Mouse (Mus musculus) lung, postnatal 4 days (tissue): ENCODE measurements around the gene Cacng7.
"Not testable (repeated sequence)": the region's sequence is repeated elsewhere in the genome, so short reads cannot be mapped to it uniquely, and the experiment has no call there.

Experiments used
- DNase-seq, 2 experiments: peaks; one replicate each; pipeline ENCODE4 v3.0.0; 2021

The Cacng7 gene

DNA sequence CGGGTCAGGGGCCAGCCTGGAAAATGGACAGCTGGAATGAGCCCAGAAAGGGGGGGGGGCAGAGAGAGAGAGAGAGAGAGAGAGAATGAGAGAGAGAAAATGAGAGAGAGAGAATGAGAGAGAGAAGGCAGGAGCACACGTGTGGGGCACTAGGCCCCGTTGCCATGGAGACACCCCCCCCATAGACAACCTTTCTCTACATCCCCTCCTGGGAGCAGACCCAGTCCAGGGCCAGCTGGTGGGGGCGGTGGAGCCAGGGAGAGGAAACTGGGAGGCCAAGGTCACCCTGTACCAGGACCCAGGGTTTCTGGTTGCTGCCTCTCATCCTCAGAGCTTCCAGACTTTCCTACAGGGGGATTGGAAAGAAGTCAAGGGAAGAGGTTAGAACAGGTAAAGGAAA, 59.1 kb downstream of the Cacng7 start:
- DNase-seq = no peak

DNA sequence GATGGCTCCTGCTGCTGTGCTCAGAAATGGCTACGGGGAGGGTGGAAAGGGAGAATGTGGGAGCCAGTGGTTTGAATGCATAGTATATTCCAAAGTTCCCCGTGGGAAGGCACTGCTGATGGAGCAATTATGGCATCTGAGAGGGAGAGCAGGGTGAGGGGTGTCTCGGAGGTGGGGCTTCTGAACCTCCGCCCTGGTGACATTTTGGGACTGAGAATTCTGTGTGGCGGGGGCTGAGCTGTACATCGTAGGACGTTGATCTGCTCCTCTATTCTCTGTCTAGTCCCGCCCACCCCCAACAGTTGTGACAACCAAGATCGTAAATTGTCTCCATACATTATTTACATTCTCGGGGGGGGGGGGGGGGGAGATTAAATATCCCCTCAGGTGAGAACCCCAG, 64.6 kb downstream of the Cacng7 start:
- no peak for DNase-seq

DNA sequence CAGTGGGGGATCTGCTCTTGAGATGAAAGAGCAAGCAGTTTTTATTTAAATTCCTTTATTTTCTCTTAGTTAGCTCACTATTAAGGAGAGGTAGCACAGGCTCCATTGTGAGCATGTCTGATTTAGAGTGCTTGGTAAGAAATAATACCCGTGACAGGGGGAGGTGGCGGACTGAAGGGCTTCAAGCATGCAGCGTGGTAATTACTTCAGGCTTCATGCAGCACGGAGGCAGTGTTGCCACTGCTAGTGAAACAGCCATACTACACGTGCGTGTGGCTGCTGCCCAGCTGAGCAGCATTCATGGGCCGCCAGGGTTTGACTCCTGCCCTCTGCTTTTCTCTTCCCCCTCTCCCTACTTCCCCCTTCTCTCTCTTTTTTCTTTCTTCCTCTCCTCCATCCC, 65.0 kb downstream of the Cacng7 start:
- DNase-seq = no peak

DNA sequence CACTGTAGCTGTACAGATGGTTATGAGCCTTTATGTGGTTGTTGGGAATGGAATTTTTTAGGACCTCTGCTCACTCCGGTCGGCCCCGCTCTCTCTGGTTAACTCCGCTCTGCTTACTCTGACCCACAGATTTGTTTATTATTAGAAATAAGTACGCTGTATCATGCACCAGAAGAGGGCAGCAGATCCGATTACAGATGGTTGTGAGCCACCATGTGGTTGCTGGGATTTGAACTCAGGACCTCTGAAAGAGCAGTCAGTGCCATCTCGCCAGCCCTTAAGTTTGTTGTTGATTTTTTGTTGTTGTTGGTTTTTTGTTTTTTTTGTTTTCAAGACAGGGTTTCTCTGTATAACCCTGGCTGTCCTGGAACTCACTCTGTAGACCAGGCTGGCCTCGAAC, 65.6 kb downstream of the Cacng7 start:
- not testable (repeated sequence) for DNase-seq

DNA sequence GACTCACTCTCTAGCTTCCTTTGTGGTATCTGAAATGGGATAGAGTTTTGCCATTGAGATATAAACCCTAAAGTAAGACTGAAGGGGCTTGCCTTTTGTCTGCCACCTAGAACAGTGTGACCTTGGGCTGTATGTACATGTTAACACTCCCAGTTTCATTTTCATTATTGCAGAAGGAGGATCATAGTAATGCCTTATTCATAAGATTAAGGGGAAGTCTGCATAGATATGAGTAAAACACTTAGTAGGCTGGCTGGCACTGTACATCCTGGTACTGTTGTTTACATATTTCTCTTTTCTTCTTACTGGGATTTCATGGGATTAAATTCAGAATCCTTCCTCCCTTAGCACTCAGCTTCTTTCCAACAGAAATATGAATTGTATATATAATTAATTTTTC, 67.2 kb downstream of the Cacng7 start:
- DNase-seq = no peak

DNA sequence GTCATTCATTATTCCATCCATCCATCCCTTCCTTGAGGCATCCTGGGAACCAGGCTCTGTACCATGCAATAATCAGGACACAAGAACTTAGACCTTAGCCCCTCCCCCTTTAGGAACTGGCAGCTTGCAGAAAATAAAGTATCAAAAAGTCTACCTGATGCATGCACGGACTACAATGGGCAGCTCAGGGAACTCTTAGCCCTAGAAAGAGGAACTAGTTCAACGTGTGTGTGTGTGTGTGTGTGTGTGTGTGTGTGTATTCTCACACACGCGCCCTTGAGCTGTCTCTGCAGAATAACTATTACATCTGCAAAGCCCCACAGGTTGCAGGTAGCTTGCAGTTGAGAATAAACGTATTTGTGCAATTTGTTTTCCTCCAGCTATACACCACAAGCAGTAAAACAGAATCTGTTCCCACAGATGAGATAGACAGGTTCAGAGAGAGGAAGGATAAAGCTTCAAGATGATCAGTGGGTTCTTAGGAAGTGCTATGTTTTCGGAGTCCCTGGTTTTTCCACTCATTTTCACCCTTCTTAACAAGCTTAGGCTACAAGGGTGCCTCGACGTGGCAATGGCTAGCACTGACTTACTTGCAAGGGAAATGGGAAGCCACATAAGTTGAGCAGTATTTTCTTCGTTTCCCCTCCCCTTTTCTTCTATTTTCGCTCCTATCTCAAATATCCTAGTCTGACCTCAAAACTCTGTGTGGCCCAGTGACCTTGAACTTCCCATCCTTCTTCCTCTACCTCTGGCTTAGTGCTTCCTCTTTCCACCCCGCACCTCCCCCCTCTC, 77.2 kb downstream of the Cacng7 start:
- no peak for DNase-seq

DNA sequence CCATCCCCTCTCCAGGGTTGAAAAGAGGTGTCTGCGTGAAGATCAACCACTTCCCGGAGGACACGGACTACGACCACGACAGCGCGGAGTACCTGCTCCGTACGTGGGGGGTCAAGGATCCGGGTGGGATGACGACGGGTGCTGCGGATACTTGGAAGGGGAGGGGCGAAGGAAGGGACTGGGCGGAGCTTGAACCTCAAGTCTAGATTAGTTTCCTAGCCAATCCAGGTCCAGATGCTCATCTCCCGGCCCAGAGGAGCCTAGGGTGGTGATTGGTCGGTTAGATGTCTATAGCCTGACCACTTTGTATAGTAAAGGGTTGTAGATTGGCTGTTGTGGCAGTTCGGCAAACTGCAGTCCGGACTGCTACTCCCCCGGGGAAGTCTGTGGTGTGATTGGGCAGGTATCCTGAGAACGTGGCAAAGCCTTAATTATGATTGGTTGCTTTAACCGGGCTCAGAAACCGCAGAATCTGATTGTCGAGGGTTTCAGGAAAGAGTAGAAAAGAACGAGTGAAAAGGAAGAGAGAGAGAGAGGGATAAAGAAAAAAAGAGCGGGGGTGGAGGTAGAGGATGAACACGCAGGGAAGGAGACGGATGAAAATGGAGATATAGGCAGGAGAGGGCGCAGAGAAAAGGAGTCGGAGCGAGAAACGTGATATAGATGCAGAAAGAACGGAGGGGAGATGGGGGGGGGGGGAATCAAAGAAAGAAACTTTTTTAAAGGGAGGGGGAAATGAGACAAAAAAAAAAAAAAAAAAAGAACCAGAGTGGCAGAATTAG, 78.6 kb downstream of the Cacng7 start:
- DNase-seq = peak; percentile 13 to 50

DNA sequence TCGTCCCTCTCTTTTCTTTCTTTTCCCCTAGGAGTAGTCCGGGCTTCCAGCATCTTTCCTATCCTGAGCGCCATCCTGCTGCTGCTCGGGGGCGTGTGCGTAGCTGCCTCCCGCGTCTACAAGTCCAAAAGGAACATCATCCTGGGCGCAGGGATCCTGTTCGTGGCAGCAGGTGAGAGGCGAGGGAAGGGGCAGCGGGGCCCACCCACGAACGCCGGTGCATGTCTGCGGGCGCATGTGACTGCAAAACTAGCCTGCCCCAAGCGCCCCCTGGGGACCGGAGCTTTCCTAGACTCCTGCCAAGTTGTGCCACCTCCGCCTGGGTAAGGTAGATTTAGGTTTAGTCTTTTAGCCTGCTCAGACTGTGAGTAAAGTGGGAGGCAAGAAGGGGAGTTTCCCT, 79.3 kb downstream of the Cacng7 start:
- no peak for DNase-seq

DNA sequence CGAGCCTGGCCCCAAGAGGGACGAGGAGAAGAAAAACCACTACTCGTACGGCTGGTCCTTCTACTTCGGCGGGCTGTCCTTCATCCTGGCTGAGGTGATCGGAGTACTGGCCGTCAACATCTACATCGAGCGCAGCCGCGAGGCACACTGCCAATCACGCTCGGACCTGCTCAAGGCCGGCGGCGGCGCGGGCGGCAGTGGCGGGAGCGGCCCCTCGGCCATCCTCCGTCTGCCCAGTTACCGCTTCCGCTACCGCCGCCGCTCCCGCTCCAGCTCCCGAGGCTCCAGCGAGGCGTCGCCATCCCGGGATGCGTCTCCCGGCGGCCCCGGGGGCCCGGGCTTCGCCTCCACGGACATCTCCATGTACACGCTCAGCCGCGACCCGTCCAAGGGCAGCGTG, 82.1 kb downstream of the Cacng7 start:
- peak; percentile 27 to 48 for DNase-seq

DNA sequence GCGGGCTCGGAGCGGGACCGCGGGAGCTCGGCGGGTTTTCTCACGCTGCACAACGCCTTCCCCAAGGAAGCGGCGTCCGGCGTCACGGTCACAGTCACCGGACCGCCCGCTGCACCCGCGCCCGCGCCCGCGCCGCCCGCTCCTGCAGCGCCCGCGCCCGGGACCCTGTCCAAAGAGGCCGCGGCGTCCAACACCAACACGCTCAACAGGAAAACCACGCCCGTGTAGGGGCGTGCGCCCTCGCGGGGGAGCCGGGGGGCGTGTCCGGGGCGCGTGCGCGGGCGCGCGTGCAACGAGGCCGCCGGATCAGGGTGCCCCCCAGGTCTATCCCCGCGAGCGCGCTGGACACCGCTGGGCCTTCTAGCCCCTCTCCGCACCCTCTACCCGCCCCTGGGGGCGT, 82.6 kb downstream of the Cacng7 start:
- peak; percentile 35 to 62 for DNase-seq
